Mouse (Mus musculus) testis, postnatal 14 days (tissue): ENCODE results near the gene Esp1.
"Not testable (repeated sequence)": the region's sequence is repeated elsewhere in the genome, so short reads cannot be mapped to it uniquely, and the experiment has no call there.

Experiments used
- DNase-seq: peaks from one replicate; pipeline ENCODE4 v3.0.0; 2021; ENCODE audit warnings: low spot score

Gene Esp1

GRCm38 (mm10) chr17:40726820-40727219, at the start of gene Esp1:
TSS of gene Esp1 (plus strand) at chr17:40727120.
- no peak for DNase-seq

GRCm38 (mm10) chr17:40716273-40716672, 10.6 kb upstream of the Esp1 start:
- DNase-seq: no peak

GRCm38 (mm10) chr17:40717055-40717454, 9.9 kb upstream of the Esp1 start:
- DNase-seq: not testable (repeated sequence)

- no peak for DNase-seq
Measured at GRCm38 (mm10) chr17:40731296-40731695, 4.4 kb downstream of the Esp1 start.

GRCm38 (mm10) chr17:40731724-40732123, 4.8 kb downstream of the Esp1 start:
- no peak for DNase-seq

GRCm38 (mm10) chr17:40763662-40764061, 36.7 kb downstream of the Esp1 start:
- DNase-seq: no peak

- DNase-seq: no peak
Measured at GRCm38 (mm10) chr17:40767120-40767519, 40.2 kb downstream of the Esp1 start.
